Mouse (Mus musculus) liver, embryonic 12.5 days (tissue): ENCODE results near the gene Ggt7. TPM values are rescaled to one million over a fixed set of nuclear protein-coding genes. Genes with fewer than 3 reads are reported as not detected.
"Not testable (repeated sequence)": the region's sequence is repeated elsewhere in the genome, so short reads cannot be mapped to it uniquely, and the experiment has no call there.

Experiments used
- ATAC-seq: fragments of 200-750 bp; cut with Nextera tagmentation; 2 replicates; pipeline ENCODE4 v1.8.0; 2017; ENCODE audit warnings: moderate number of reproducible peaks, mild to moderate bottlenecking, moderate library complexity
- H3K27ac ChIP-seq: fragments of 300-500 bp; sonication (generic); 2 replicates; pipeline ENCODE4 v1.5.1; 2016; ENCODE audit warnings: mild to moderate bottlenecking
- H3K27me3 ChIP-seq: fragments of 300-500 bp; sonication (generic); replicated peaks from 2 replicates; pipeline ENCODE4 v1.6.1; 2016; ENCODE audit warnings: mild to moderate bottlenecking, moderate library complexity
- H3K36me3 ChIP-seq: fragments of 300-500 bp; sonication (generic); 2 replicates; pipeline ENCODE4 v1.6.1; 2016; ENCODE audit warnings: mild to moderate bottlenecking, moderate library complexity
- H3K4me1 ChIP-seq: fragments of 300-500 bp; sonication (generic); 2 replicates; pipeline ENCODE4 v1.6.1; 2016
- H3K4me2 ChIP-seq: fragments of 300-500 bp; sonication (generic); 2 replicates; pipeline ENCODE4 v1.6.1; 2016; ENCODE audit warnings: mild to moderate bottlenecking, moderate library complexity
- H3K4me3 ChIP-seq: fragments of 300-500 bp; sonication (generic); 2 replicates; pipeline ENCODE4 v1.5.1; 2016; ENCODE audit warnings: mild to moderate bottlenecking, moderate library complexity
- H3K9ac ChIP-seq: fragments of 300-500 bp; sonication (generic); 2 replicates; pipeline ENCODE4 v1.6.1; 2016; ENCODE audit warnings: mild to moderate bottlenecking, moderate library complexity
- H3K9me3 ChIP-seq: fragments of 300-500 bp; sonication (generic); replicated peaks from 2 replicates; pipeline ENCODE4 v1.6.1; 2016; ENCODE audit warnings: mild to moderate bottlenecking, moderate library complexity
- WGBS: fragments of 180-500 bp; shearing (Covaris S2); methylation state at CpG from one replicate; pipeline ENCODE4 v1.1.7; 2016; ENCODE audit not compliant: insufficient replicate concordance; 5-methylcytosine and 5-hydroxymethylcytosine counted together
- polyA plus RNA-seq: library from polyadenylated mRNA; unstranded; fragments of >200 nt; fragmentation: Nextera tagmentation; extraction: Ambion mirVana; gene quantifications from 2 replicates; pipeline ENCODE4 v1.2.1, GENCODE M21; 2016

Ggt7 gene
- polyA plus RNA-seq, 1 experiment from 2014 or later, result 0.86 TPM

GRCm38 (mm10) chr2:155505811-155506210 lies 12.2 kb downstream of the Ggt7 start:
- ATAC-seq, result no peak
- Histone ChIP-seq H3K27me3 (peaks cover 29% of the 10 kb centered on the region), H3K9ac (no peak overlapping the region), H3K9me3 (no peaks in the 10 kb centered on the region), H3K27ac (no peak overlapping the region), H3K4me2 (no peak overlapping the region), H3K4me1 (no peaks in the 10 kb centered on the region), H3K36me3 (no peaks in the 10 kb centered on the region), H3K4me3 (no peak overlapping the region)
- WGBS, result 73% methylated on average over 9 of the region's 9 CpGs

- Histone ChIP-seq H3K4me3 (no peak overlapping the region), H3K36me3 (no peaks in the 10 kb centered on the region), H3K4me2 (no peak overlapping the region), H3K9me3 (no peaks in the 10 kb centered on the region), H3K4me1 (no peaks in the 10 kb centered on the region), H3K9ac (no peak overlapping the region), H3K27me3 (peaks cover 29% of the 10 kb centered on the region), H3K27ac (no peak overlapping the region)
- WGBS, result 57% methylated on average over 13 of the region's 13 CpGs
- ATAC-seq, result no peak
Measured at GRCm38 (mm10) chr2:155504440-155505355, 13.3 kb downstream of the Ggt7 start.

- peaks cover 33% of the 10 kb centered on the region for H3K27me3 ChIP-seq
- no peak overlapping the region for H3K9ac ChIP-seq
- no peaks in the 10 kb centered on the region for H3K4me1 ChIP-seq
- H3K4me2 ChIP-seq, result no peak overlapping the region
- ATAC-seq, result no peak
- no peak overlapping the region for H3K27ac ChIP-seq
- WGBS, result 41% methylated on average over 7 of the region's 7 CpGs
- H3K9me3 ChIP-seq, result no peaks in the 10 kb centered on the region
- H3K4me3 ChIP-seq, result no peak overlapping the region
- no peaks in the 10 kb centered on the region for H3K36me3 ChIP-seq
Measured at GRCm38 (mm10) chr2:155502596-155502995, 15.4 kb downstream of the Ggt7 start.

- no peak overlapping the region for H3K27ac ChIP-seq
Measured at GRCm38 (mm10) chr2:155490998-155491397, 27.0 kb downstream of the Ggt7 start.

GRCm38 (mm10) chr2:155482021-155482420 lies 36.0 kb downstream of the Ggt7 start:
- Histone ChIP-seq H3K4me3 (no peak overlapping the region), H3K27me3 (no peaks in the 10 kb centered on the region), H3K27ac (no peak overlapping the region), H3K9ac (no peak overlapping the region), H3K4me1 (no peaks in the 10 kb centered on the region), H3K36me3 (no peaks in the 10 kb centered on the region), H3K9me3 (no peaks in the 10 kb centered on the region), H3K4me2 (no peak overlapping the region)
- no peak for ATAC-seq
- WGBS, result 35% methylated on average over 3 of the region's 3 CpGs

More at GRCm38 (mm10) chr2:155490998-155491397, 27.0 kb downstream of the Ggt7 start:
- no peak for ATAC-seq
- Histone ChIP-seq H3K4me2 (no peak overlapping the region), H3K9ac (no peak overlapping the region), H3K9me3 (no peaks in the 10 kb centered on the region), H3K4me3 (no peak overlapping the region), H3K4me1 (no peaks in the 10 kb centered on the region), H3K27me3 (peaks cover 9% of the 10 kb centered on the region; the same call in 1 of the 2 replicates), H3K36me3 (no peaks in the 10 kb centered on the region)
- WGBS, result 62% methylated on average over 6 of the region's 6 CpGs

- Histone ChIP-seq H3K4me2 (peak within 1 kb of the TSS; percentile 86), H3K27me3 (no peaks in the 10 kb centered on the region), H3K4me3 (peak within 1 kb of the TSS; percentile 98), H3K36me3 (no peaks in the 10 kb centered on the region), H3K9me3 (no peaks in the 10 kb centered on the region), H3K9ac (peak within 1 kb of the TSS; percentile 95), H3K4me1 (peaks cover 40% of the 10 kb centered on the region), H3K27ac (peak within 1 kb of the TSS; percentile 91)
- ATAC-seq, result peak; percentile 84
- WGBS, result under 1% methylated on average over 44 of the region's 72 CpGs
Measured at GRCm38 (mm10) chr2:155473570-155474088, 44.4 kb downstream of the Ggt7 start, which contains the start of gene Ncoa6. Ncoa6 (minus strand) TSS chr2:155473894.

GRCm38 (mm10) chr2:155472671-155473569 lies 45.1 kb downstream of the Ggt7 start:
- under 1% methylated on average over 56 of the region's 71 CpGs for WGBS
- ATAC-seq, result peak; percentile 78
- no peaks in the 10 kb centered on the region for H3K9me3 ChIP-seq

GRCm38 (mm10) chr2:155466861-155467260 lies 51.2 kb downstream of the Ggt7 start:
- Histone ChIP-seq H3K27ac (no peak overlapping the region), H3K4me3 (no peak overlapping the region), H3K36me3 (no peaks in the 10 kb centered on the region), H3K9ac (no peak overlapping the region), H3K4me2 (peak overlapping the region; percentile 29; the same call in 1 of the 2 replicates), H3K9me3 (no peaks in the 10 kb centered on the region), H3K4me1 (peaks cover 37% of the 10 kb centered on the region), H3K27me3 (no peaks in the 10 kb centered on the region)
- 14% methylated on average over 1 of the region's 1 CpGs for WGBS
- ATAC-seq, result 0 out of 2 replicates have a peak, but pooled peaks have one; percentile 59

More at GRCm38 (mm10) chr2:155472671-155473569, 45.1 kb downstream of the Ggt7 start:
- Histone ChIP-seq H3K27ac (peak overlapping the region; percentile 91), H3K4me1 (peaks cover 40% of the 10 kb centered on the region), H3K27me3 (no peaks in the 10 kb centered on the region), H3K4me2 (peak overlapping the region; percentile 86), H3K36me3 (no peaks in the 10 kb centered on the region), H3K9ac (peak overlapping the region; percentile 95), H3K4me3 (peak overlapping the region; percentile 98)

- H3K9ac ChIP-seq, result no peak overlapping the region
- no peak overlapping the region for H3K4me2 ChIP-seq
- no peaks in the 10 kb centered on the region for H3K27me3 ChIP-seq
- no peaks in the 10 kb centered on the region for H3K4me1 ChIP-seq
- peaks cover 12% of the 10 kb centered on the region for H3K36me3 ChIP-seq
- H3K4me3 ChIP-seq, result no peak overlapping the region
- no peak overlapping the region for H3K27ac ChIP-seq
- no peaks in the 10 kb centered on the region for H3K9me3 ChIP-seq
- ATAC-seq, result no peak
- WGBS, result 82% methylated on average over 7 of the region's 7 CpGs
Measured at GRCm38 (mm10) chr2:155453591-155453990, 64.4 kb downstream of the Ggt7 start.

- WGBS, result 85% methylated on average over 5 of the region's 5 CpGs
- H3K27me3 ChIP-seq, result no peaks in the 10 kb centered on the region
- H3K36me3 ChIP-seq, result peaks cover 10% of the 10 kb centered on the region
- no peak overlapping the region for H3K4me3 ChIP-seq
- H3K9ac ChIP-seq, result no peak overlapping the region
- no peaks in the 10 kb centered on the region for H3K4me1 ChIP-seq
- no peaks in the 10 kb centered on the region for H3K9me3 ChIP-seq
- no peak overlapping the region for H3K27ac ChIP-seq
- no peak overlapping the region for H3K4me2 ChIP-seq
- ATAC-seq, result no peak
Measured at GRCm38 (mm10) chr2:155451256-155451655, 66.8 kb downstream of the Ggt7 start.

- H3K4me1 ChIP-seq, H3K27ac ChIP-seq, H3K4me2 ChIP-seq, H3K36me3 ChIP-seq, H3K27me3 ChIP-seq, ATAC-seq, H3K9me3 ChIP-seq, H3K9ac ChIP-seq, H3K4me3 ChIP-seq: not testable (repeated sequence)
- WGBS, result 91% methylated on average over 1 of the region's 1 CpGs
Measured at GRCm38 (mm10) chr2:155447906-155448305, 70.1 kb downstream of the Ggt7 start.
